Mouse (Mus musculus) E14TG2a.4 (cell line): ENCODE measurements around the gene Cdh23.

Source experiments
- CTCF ChIP-seq: conservative IDR thresholded peaks from 2 replicates; pipeline ENCODE4 v1.5.1; 2014; ENCODE audit warnings: low read length
- NANOG ChIP-seq: IDR thresholded peaks from 2 replicates; pipeline ENCODE4 v1.6.1; 2014; ENCODE audit warnings: borderline replicate concordance, low read length, mixed read lengths

DNA sequence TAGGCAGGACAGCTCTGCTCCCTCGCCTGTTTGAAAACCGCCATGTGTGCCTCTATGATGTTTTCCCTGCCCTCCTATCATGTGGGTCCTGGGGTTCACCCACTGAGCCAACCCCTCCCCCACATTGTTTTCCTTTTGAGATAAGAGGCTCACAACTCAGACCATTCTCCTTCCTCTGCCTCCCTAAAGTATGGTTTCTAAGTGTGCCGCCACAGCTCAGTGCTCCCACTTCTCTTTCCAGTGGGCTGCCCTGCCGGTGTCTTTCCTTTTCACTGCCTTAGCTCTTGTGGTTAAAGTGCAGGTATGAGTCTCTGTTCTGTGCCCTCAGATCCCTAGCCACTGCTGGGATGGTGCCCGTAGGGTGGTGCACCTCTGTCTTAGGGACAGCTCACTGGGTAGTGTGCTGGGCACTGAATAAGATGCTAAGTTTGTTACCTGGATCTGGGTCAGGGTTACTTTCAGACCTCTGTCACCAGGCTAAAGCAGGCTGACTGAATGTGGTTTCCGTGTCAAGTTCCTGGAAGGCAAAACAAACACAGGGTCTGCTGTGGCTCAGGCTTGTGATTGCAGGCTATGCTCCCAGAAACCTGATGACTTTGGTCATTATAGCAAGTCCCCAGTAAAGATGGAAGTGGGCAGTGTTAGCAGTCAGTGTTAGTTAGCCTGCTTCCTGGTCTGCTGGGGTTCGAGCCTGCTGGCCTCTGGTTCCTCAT lies 406.1 kb downstream of the Cdh23 start:
- TF ChIP-seq CTCF (no peak), NANOG (no peak)
